Mouse (Mus musculus) monocyte, adult 2 months (primary cell): ENCODE measurements around the gene Med27.

Source experiments
- DNase-seq, 2 experiments: peaks; one replicate each; pipeline ENCODE4 v3.0.0; 2022; ENCODE audit warnings: low spot score in 2 of 2, low read depth in 1 of 2

The Med27 gene

GRCm38 (mm10) chr2:29391996-29392395 lies 45.4 kb downstream of the Med27 start:
- DNase-seq, result no peak

DNA sequence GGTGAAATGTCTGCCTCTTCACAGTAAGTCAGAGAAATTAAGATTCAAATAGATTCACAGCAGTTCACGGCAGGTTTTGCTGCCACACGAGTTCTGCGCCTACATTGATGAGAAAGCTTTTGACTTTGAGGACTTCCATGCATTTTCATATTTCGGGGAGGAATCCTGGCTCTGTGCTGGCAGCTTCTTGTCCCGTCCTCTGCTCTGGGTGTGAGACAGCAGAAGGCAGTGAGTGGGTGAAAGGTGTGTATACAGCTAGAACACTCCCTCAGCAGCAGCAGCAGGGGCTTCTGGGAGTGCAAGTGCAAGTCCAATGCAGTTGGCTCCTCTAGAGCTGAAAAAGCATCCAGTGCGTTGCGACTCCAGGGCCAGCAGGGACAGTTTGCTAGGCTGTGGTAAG lies 53.6 kb downstream of the Med27 start:
- no peak for DNase-seq

GRCm38 (mm10) chr2:29400812-29401211 lies 54.2 kb downstream of the Med27 start:
- DNase-seq, result no peak

DNA sequence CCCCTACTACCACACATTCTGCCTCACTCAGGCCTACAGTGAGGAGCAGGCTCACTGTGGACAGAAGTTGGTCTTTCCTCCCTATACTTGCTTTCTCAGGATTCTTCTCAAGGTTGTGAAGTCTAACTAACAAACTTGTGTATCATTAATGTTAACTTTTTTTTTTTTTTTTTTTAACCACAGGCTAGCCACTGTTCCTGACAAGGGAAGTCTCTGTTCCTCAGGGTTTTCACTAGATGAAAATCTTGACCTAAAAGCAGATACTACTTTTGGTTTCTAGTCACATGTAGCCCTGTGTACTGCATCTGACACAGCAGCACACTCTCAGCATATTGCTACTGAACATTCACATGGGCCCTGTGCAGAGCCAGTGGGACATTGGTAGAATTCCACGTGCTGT lies 55.2 kb downstream of the Med27 start:
- no peak for DNase-seq

DNA sequence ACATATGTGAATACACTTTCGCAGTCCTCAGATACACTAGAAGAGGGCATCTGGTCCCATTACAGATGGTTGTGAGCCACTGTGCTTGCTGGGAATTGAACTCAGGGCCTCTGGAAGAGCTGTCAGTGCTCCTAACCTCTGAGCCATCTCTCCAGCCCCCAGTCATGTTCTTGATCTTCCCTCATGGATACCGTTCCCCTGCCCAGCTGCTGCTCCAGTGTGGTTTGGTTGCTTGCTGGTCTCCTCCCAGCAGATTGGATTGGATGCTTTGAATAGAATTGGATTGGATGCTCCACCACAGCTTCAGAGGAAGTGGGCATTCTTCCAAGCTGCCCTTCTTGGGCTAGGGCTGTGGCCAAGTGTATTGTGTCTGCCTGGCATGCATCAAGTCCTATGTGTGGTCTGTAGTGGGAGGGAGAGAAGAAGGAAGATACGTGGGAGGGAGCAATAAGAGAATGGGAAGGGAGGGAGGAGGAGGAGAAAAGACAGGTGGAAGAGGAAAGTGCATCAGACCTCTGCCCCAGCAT lies 56.0 kb downstream of the Med27 start:
- DNase-seq, result no peak

DNA sequence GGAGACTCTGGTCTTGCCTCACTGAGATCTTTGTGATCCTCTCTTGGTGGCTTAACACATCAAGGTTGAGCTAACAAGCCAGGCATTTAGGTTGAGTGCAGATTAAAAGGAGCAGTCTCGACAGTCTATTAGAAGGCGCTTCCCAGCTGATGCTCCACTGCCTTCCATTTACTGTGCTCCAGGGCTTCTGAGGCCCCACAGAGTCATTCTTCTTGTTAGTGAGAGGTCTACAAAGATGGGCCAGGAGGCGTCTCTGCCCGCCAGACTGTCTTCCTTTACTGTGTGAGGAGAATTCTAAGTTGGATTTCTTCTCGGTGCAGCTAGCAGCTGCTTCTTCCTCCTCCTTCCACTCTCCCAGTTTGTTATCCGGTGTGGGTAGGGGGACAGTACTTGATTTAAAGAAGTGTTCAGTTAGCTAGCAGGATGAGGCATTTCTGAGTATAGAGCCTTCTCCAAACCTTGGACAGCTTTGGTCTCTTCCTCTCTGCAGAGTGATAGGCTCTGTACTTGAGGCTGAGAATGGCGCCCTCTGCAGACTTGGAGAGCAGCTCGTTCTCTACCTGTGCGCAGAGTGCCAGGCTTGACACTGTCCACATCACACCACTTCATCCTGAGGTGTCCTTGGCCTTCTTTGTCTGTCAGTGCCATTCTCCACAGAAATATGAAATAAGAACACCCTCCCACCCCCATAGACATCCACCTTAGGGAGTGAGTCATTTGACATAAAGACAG lies 57.3 kb downstream of the Med27 start:
- DNase-seq, result no peak

GRCm38 (mm10) chr2:29404931-29405330 lies 58.3 kb downstream of the Med27 start:
- DNase-seq, result no peak

DNA sequence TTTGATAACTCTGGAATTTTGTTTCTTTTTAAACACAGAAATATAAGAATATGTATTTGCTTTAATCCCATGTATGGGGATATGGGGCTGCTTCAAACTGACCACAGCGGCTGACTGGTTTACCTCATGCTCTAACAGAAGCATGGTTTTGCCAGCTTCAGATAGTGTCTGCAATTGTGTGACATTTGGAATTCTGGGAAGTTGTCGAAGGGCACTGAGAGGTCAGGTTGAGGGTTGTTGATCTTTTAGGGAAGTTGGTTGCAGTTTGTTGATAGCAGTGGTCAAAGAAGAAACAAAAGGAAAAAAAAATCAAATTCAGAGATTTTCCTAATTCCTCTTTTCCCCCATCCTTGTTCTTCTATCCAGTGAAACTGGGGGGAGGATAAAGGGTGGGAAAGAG lies 59.2 kb downstream of the Med27 start:
- DNase-seq, result no peak

- DNase-seq, result no peak
Measured at GRCm38 (mm10) chr2:29407350-29407749, 60.7 kb downstream of the Med27 start.

- no peak for DNase-seq
Measured at GRCm38 (mm10) chr2:29407764-29408163, 61.1 kb downstream of the Med27 start.

- DNase-seq, result no peak
Measured at GRCm38 (mm10) chr2:29410884-29411283, 64.3 kb downstream of the Med27 start.

- no peak for DNase-seq
Measured at GRCm38 (mm10) chr2:29412458-29412857, 65.8 kb downstream of the Med27 start.

DNA sequence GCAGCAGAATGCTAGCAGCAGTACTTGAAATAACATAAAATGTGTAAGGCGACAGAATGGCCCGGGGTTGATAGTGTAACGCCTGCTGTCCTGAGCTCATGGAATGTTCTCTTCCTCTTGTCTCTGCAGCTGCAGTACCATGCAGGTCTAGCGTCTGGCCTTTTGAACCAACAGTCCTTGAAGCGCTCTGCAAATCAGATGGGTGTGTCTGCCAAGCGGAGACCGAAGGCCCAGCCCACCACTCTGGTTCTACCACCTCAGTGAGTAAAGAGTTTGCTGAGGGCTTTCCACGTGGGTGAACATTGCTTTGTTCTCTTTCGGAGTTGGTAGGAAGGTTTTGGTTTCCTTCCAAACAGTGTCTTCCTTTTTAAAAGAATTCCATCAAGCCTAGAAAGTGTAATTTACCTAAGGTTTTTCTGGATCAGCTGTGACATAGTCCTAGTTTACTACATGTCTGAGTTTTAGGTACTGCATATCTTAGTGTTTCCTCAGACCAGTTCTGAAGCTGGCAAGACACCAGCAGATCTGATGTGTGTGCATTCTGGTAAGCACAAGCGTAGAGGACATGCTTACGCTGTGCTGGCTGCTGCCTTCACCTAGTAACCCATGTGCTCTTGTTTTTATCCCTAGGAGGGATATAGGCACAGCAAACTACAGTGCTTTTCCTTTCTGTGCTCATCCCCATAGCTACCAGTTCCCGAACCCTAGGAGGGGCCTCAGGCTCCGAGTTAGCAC lies 66.8 kb downstream of the Med27 start:
- DNase-seq, result no peak

DNA sequence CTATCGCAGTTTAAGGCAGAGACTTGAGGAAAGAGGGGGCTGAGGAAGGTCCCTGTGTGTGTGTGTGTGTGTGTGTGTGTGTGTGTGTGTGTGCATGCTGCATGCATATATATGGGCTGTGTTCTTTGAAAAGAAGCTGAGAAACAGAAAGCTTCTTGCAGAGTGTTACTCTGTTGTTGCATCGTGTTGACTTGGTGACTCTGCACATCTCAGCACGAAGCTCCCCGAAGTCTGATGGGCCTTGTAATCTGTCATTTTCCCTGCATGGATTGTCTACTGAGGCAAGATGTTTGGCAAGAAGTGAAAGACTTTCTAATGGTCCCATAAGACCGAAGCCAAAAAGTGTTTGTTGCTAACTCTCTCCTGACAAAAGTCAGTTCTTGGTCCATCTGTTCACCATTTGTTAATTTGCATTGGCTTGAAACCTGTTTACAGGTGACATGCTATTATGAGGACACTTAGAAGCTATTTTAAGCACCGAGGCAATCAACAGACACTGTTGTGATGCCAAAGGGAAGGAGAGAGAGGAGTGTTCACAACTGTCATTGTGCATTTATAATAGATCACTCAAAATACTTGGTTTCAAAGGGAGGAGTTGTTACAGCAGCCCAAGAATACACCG lies 68.3 kb downstream of the Med27 start:
- DNase-seq, result no peak

- no peak for DNase-seq
Measured at GRCm38 (mm10) chr2:29418498-29418897, 71.9 kb downstream of the Med27 start.

GRCm38 (mm10) chr2:29419434-29419833 lies 72.8 kb downstream of the Med27 start:
- DNase-seq, result no peak

GRCm38 (mm10) chr2:29419946-29420345 lies 73.3 kb downstream of the Med27 start:
- no peak for DNase-seq

- no peak for DNase-seq
Measured at GRCm38 (mm10) chr2:29422126-29422840, 75.7 kb downstream of the Med27 start.

DNA sequence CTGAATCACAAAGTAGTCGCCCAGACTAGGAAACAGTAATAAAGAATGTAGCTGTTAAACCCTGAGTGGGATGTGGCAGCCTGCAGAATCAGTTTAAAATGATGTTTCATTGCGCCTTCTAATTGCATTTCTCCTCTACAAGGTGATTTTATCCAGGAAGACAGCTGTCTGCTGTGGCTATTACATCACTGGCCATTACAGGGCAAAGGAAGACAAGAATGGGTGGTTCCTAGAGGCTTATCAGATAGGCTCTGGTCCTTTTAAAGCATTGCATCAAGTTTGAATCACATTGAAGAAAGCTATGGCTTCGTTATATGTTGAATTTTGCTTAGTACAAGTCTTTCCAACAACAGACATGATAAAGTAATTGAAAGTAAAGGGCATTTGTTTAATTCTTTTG lies 76.4 kb downstream of the Med27 start:
- DNase-seq, result no peak

- DNase-seq, result no peak
Measured at GRCm38 (mm10) chr2:29425386-29425785, 78.8 kb downstream of the Med27 start.

GRCm38 (mm10) chr2:29426684-29427083 lies 80.1 kb downstream of the Med27 start:
- DNase-seq, result no peak
